Mouse (Mus musculus) embryo, embryonic 9.5 days (tissue): ENCODE measurements at regions not wholly inside any gene's neighbourhood (a gene's known extent, or its start where the extent isn't known, plus 50 kb on each side); places are given as distances from the start of the nearest gene placed in this dataset.

Experiments
- DNase-seq: peaks from one replicate; pipeline ENCODE4 v3.0.0-alpha.2; 2017; ENCODE audit errors: extremely low spot score

- no peak for DNase-seq
Observed at GRCm38 (mm10) chr8:50180682-50181081, 1336.9 kb upstream of the Tenm3 start.

GRCm38 (mm10) chr8:50164773-50165454 lies 1321.2 kb upstream of the Tenm3 start:
- DNase-seq: peak; percentile 4

- no peak for DNase-seq
Observed at GRCm38 (mm10) chr8:50161076-50161475, 1317.3 kb upstream of the Tenm3 start.

DNA sequence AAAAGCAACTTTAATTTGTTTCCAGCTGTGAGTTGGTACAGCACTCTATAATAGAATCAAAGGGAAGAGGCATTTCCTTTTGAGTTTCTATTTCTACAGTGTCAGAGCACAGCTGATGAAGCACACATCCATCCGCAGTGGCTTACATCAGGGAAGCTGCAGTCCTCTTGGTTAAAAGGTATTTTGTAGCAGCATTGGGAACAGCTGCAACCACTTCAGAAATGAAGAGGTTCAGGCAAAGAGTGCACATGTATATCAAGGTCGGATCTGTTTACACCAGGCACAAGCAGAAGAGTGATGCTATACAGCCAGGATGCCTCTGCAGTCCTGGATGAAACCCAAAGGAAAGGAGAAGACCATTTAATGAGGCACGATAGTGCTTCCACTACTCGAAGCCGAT lies 1316.6 kb upstream of the Tenm3 start:
- DNase-seq: no peak

GRCm38 (mm10) chr8:50139876-50140275 lies 1296.1 kb upstream of the Tenm3 start:
- no peak for DNase-seq

DNA sequence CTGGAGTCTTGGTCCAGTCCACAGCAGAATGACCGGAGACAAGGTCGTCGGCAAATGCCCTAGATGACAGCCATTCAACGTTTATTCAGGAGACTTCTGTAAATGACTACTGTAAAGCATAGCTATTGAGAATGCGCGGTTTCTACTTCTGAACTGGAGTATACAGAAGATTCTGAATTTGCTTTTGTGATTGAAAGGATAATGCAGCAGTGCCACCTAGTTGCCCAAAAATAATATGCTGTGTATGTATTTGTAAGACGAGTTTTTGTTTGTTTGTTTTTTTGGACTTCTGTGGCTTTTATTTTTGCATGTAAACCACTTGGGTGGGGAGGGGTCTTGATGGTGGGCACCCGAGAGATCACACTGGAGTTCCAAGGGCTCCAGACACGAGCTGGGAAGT lies 1276.3 kb upstream of the Tenm3 start:
- DNase-seq: no peak

DNA sequence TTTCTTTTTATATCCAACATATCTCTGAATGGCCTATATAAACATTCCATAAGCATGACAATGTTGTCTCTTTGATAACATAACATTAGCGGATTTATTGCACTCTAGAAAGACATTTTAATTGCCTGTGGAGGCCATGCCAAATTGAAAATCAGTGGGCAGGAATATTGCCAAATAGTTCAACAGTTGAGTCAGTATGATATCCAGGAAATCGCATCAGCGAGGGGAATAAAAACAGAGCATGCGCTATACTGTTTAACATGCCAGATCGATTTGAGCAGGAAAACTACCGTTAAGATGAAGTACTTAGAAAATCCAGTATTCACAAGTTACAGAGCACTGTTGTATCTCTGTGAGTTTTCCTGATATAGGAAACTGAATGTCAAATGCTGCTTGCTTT lies 1238.6 kb upstream of the Tenm3 start:
- no peak for DNase-seq

DNA sequence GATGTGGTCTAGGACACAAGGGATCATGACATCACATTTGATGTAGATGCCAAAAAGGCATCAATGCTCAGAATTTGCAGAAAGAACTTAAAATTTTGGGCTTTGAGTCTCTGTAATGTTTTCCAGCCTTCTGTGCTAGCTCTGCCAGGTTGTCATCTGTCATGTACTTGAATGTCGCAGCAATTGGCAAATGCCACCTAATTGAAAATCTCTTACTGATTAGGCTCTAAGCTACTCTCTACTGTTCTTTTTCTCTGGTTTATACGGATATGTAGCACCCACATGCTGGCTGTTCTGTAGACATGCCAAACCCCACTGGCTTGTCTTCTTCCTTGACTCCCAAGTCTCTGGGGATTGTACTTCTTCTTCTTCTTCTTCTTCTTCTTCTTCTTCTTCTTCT lies 1193.3 kb upstream of the Tenm3 start:
- DNase-seq: no peak

- no peak for DNase-seq
Observed at GRCm38 (mm10) chr8:50027544-50027943, 1183.8 kb upstream of the Tenm3 start.

GRCm38 (mm10) chr8:50007546-50007945 lies 1163.8 kb upstream of the Tenm3 start:
- no peak for DNase-seq

DNA sequence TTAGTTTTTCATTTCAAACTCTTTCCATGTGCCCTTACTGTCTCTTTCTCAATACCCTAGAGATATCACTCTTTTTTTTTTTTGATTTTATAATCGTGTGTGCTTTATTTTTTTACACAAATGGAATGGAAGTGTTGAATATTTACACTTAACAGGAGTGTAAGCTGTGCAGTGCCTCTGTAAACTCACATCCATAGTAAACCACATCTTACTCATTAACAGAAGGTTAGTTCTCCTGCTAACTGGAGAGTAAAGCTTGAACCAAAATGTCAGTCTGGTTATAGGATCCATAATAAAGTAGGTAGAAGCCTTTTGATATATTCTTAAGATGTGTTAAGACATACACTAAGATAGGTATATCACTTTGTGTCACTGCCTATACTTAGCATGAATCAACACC lies 1160.5 kb upstream of the Tenm3 start:
- no peak for DNase-seq

DNA sequence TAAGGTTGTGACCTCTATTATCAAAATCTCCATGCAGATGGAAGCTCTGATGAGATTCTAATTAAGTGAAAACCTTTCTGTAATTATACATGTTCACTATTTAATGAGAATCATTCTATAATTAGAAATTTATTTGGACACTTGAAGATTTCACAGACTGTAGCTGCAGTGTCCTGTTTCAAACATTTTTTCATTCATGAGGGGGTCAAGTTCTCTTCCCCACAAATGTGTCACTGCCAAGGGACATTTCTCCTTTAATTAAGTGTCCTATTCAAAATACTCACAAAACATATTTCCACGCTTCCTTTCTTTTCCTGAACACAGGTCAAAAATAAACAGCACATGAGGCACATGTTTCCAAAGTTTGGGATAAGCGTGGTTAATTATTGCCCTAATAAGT lies 1159.9 kb upstream of the Tenm3 start:
- no peak for DNase-seq

- DNase-seq: peak; percentile 2
Observed at GRCm38 (mm10) chr8:49998281-49999037, 1154.7 kb upstream of the Tenm3 start.
